Mouse (Mus musculus) ES-E14 (cell line): ENCODE measurements around the gene Dgat2. TPM values are rescaled to one million over a fixed set of nuclear protein-coding genes. Genes with fewer than 3 reads are reported as not detected.

Experiments used
- DNase-seq: peaks from one replicate; pipeline ENCODE4 v3.0.0-alpha.2; 2013; ENCODE audit warnings: low read depth, low spot score
- H3K27ac ChIP-seq: 2 replicates; pipeline ENCODE4 v1.5.1; 2012; ENCODE audit warnings: low read depth, mild to moderate bottlenecking, low read length, moderate library complexity, mixed read lengths; ENCODE audit not compliant: poor library complexity, insufficient read depth, severe bottlenecking
- H3K36me3 ChIP-seq: 2 replicates; pipeline ENCODE4 v1.6.1; 2012; ENCODE audit warnings: mild to moderate bottlenecking, low read length, moderate library complexity, mixed read lengths; ENCODE audit not compliant: control insufficient read depth, poor library complexity, insufficient read depth, severe bottlenecking
- H3K4me1 ChIP-seq, 2 experiments: fragments of 150-350 bp in 1 of 2; sonication (generic) in 1 of 2; 2 replicates each; pipeline ENCODE4 v1.6.1; 2012; ENCODE audit warnings: low read length in 2 of 2, mild to moderate bottlenecking in 1 of 2, mixed read lengths in 1 of 2; ENCODE audit not compliant: control insufficient read depth in 2 of 2, insufficient read depth in 2 of 2, poor library complexity in 1 of 2
- H3K4me3 ChIP-seq, 2 experiments: fragments of 150-350 bp in 1 of 2; sonication (generic) in 1 of 2; 2 replicates each; pipeline ENCODE4 v1.5.1; 2012; ENCODE audit warnings: low read length in 2 of 2, low read depth in 1 of 2, mild to moderate bottlenecking in 1 of 2, mixed read lengths in 1 of 2; ENCODE audit not compliant: insufficient read depth in 1 of 2, poor library complexity in 1 of 2, severe bottlenecking in 1 of 2
- H3K9ac ChIP-seq: 2 replicates; pipeline ENCODE4 v1.6.1; 2012; ENCODE audit warnings: low read depth, mild to moderate bottlenecking, low read length, mixed read lengths; ENCODE audit not compliant: poor library complexity, insufficient read depth, severe bottlenecking
- H3K9me3 ChIP-seq: fragments of 150-350 bp; sonication (generic); 2 replicates; pipeline ENCODE4 v1.6.1; 2012; ENCODE audit warnings: low read depth, mild to moderate bottlenecking, low read length; ENCODE audit not compliant: control insufficient read depth, insufficient read depth
- CHD2 ChIP-seq: IDR thresholded peaks from 2 replicates; pipeline ENCODE4 v1.6.1; 2014; ENCODE audit warnings: mild to moderate bottlenecking, low read depth, low read length, inconsistent platforms
- HCFC1 ChIP-seq: IDR thresholded peaks from 2 replicates; pipeline ENCODE4 v1.6.1; 2012; ENCODE audit warnings: low read length, inconsistent platforms, borderline replicate concordance; ENCODE audit not compliant: insufficient read depth
- MAFK ChIP-seq: IDR thresholded peaks from 2 replicates; pipeline ENCODE4 v1.6.1; 2014; ENCODE audit warnings: mild to moderate bottlenecking, low read depth, low read length, inconsistent platforms; ENCODE audit not compliant: insufficient read depth
- ZC3H11A ChIP-seq: IDR thresholded peaks from 2 replicates; pipeline ENCODE4 v1.6.1; 2012; ENCODE audit warnings: low read depth, mild to moderate bottlenecking, inconsistent platforms, low read length, borderline replicate concordance
- ZNF384 ChIP-seq: IDR thresholded peaks from 2 replicates; pipeline ENCODE4 v1.6.1; 2012; ENCODE audit warnings: low read depth, low read length, inconsistent platforms
- in situ Hi-C, 2 experiments: fragments of 600-800 bp; cut with MboI; formaldehyde crosslinking; loops; one replicate each; pipeline ENCODE4 v1.15.1; 2025; ENCODE audit warnings: low sequenced_read_pairs in 2 of 2, inconsistent platforms in 1 of 2; ENCODE audit not compliant: unreplicated experiment in 2 of 2
- total RNA-seq: library from RNA; depleted of rRNA; stranded (reverse); fragments of 300-350 nt; gene quantifications from 2 replicates; pipeline ENCODE4 v1.2.3, GENCODE M21; 2012

The Dgat2 gene
- total RNA-seq, 1 experiment = 17.0 TPM

GRCm38 (mm10) chr7:99161961-99162360 lies 20.6 kb downstream of the Dgat2 start:
- H3K4me3 ChIP-seq = no peak overlapping the region
- no peak for DNase-seq
- H3K4me1 ChIP-seq = no peaks in the 10 kb centered on the region
- no peak overlapping the region for H3K27ac ChIP-seq
- in situ Hi-C loops = no loop called here
- H3K9me3 ChIP-seq = no peaks in the 10 kb centered on the region
- TF ChIP-seq CHD2 (no peak), ZNF384 (no peak), ZC3H11A (no peak), MAFK (no peak), HCFC1 (no peak)
- H3K36me3 ChIP-seq = no peaks in the 10 kb centered on the region
- no peak overlapping the region for H3K9ac ChIP-seq

DNA sequence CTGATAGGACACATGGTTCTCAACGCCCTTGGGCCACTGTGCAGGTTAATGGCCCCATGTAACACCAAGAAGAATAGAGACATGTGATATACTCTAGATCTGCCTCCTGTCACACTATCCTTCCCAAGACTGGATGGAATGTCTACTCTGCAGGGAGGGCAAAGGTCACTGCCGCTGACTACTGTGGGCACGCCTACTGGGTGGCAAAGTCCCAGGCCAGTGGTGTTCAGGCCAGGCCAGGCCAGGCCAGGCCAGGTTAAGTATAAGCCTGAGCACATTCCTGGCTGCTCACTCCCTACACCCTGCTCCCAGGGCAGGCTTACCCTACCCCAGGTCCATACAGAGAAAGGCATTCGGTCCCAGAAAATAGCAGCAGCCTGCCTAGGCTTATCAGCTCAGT lies 21.0 kb downstream of the Dgat2 start:
- H3K27ac ChIP-seq = no peak overlapping the region

GRCm38 (mm10) chr7:99160995-99161394 lies 21.5 kb downstream of the Dgat2 start:
- Histone ChIP-seq H3K4me1 (no peaks in the 10 kb centered on the region), H3K36me3 (no peaks in the 10 kb centered on the region), H3K4me3 (no peak overlapping the region), H3K9me3 (no peaks in the 10 kb centered on the region), H3K27ac (no peak overlapping the region), H3K9ac (no peak overlapping the region)
- in situ Hi-C loops = no loop called here
- TF ChIP-seq HCFC1 (no peak), CHD2 (no peak), ZNF384 (no peak), ZC3H11A (no peak), MAFK (no peak)
- no peak for DNase-seq

More for the DNA sequence above, 21.0 kb downstream of the Dgat2 start:
- TF ChIP-seq ZNF384 (no peak), ZC3H11A (no peak), HCFC1 (no peak), MAFK (no peak), CHD2 (no peak)
- H3K36me3 ChIP-seq = no peaks in the 10 kb centered on the region
- in situ Hi-C loops = no loop called here
- no peak overlapping the region for H3K9ac ChIP-seq
- no peak overlapping the region for H3K4me3 ChIP-seq
- no peaks in the 10 kb centered on the region for H3K4me1 ChIP-seq
- H3K9me3 ChIP-seq = no peaks in the 10 kb centered on the region
- DNase-seq = no peak

GRCm38 (mm10) chr7:99159446-99159845 lies 23.1 kb downstream of the Dgat2 start:
- H3K36me3 ChIP-seq = no peaks in the 10 kb centered on the region
- DNase-seq = no peak
- in situ Hi-C loops = no loop called here
- TF ChIP-seq MAFK = no peak
- no peak for TF ChIP-seq HCFC1
- no peak for TF ChIP-seq ZC3H11A
- TF ChIP-seq CHD2 = no peak
- no peak for TF ChIP-seq ZNF384
- no peak overlapping the region for H3K27ac ChIP-seq
- no peaks in the 10 kb centered on the region for H3K9me3 ChIP-seq
- H3K4me1 ChIP-seq = no peaks in the 10 kb centered on the region
- no peak overlapping the region for H3K9ac ChIP-seq
- no peak overlapping the region for H3K4me3 ChIP-seq

DNA sequence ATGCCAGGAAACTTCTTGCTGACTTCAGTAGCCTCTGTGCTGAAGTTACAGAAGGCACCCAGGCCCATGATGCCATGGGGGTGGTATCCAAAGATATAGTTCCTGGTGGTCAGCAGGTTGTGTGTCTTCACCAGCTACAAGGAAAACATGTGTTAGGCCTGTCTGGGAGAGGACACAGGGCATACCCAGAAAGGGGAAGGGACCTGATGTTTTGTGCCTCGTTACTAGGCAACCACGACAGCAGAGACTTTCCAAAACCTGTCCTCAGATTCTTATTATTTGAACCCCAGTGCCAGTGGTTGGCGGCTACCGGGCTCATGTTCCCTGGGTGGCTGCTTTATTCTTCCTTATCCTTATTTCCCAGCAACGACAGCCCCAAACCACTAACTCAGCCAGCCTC lies 23.6 kb downstream of the Dgat2 start:
- no peaks in the 10 kb centered on the region for H3K4me1 ChIP-seq
- H3K9ac ChIP-seq = no peak overlapping the region
- no peak for DNase-seq
- TF ChIP-seq CHD2 (no peak), ZNF384 (no peak), MAFK (no peak), ZC3H11A (no peak), HCFC1 (no peak)
- in situ Hi-C loops = no loop called here
- H3K9me3 ChIP-seq = no peaks in the 10 kb centered on the region
- H3K4me3 ChIP-seq = no peak overlapping the region
- H3K27ac ChIP-seq = no peak overlapping the region
- H3K36me3 ChIP-seq = no peaks in the 10 kb centered on the region
